Mouse (Mus musculus) kidney, postnatal 4 days (tissue): ENCODE measurements at regions not wholly inside any gene's neighbourhood (a gene's known extent, or its start where the extent isn't known, plus 50 kb on each side); places are given as distances from the start of the nearest gene placed in this dataset.

Source experiments
- DNase-seq, 2 experiments: peaks; one replicate each; pipeline ENCODE4 v3.0.0; 2021; ENCODE audit warnings: mixed read lengths in 2 of 2

DNA sequence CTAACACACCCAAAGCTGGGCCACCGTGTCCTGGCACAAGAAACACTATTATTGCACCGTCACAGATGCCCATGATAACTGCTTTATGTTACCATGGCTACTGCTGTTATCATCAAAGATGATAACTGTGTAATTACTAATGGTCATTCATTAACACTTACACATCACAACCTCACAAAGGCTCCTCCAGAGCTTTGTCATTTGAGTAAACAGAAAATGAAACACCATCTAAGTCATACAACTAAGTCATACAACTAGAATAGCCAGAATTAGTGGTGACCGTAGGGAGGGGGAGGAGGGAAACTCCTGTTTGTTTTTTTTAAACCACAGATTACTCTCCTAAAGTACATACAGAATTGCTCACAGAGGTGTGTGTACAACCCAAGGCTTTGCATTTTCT, 111.4 kb upstream of the Ofcc1 start:
- no peak for DNase-seq

- no peak for DNase-seq
Observed at GRCm38 (mm10) chr13:40469162-40469561, 107.9 kb upstream of the Ofcc1 start.

DNA sequence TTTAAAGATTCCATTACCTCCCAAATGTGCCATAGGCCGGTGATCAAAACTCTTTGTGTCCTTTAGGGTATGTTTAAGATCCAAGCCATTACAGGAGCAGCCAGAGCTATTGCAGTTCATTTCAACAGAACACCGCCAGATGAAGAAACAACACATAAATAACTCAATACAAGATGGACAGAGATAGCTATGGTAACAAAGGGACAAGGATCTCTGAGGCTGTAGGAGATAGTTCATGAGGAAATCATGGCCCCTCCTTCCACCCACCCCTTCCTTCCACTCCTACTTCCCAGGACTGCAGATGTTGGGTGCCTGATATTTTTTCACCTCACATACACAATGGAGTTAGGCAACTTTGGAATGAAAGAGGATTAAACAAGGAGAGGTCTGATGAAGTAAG, 92.1 kb upstream of the Ofcc1 start:
- DNase-seq: no peak

DNA sequence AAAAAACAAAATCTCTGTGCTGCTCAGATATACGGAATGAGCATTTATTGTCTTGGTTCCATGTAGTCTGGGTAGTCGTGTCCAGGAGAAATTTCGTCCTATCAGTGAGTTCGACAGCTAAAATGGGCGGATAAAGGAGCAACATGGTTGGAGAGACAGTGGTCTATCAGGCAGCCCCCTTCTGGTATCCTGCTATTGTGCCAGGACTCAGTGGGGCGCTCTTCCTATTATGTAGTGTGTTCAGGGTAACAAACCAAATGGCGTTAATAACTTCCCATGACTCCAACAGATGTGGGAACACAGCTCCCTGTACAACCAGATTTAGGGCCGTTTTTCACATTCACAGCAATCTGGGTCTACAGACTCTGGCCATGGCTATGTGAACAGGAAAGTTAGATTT, 68.6 kb upstream of the Ofcc1 start:
- DNase-seq: no peak

DNA sequence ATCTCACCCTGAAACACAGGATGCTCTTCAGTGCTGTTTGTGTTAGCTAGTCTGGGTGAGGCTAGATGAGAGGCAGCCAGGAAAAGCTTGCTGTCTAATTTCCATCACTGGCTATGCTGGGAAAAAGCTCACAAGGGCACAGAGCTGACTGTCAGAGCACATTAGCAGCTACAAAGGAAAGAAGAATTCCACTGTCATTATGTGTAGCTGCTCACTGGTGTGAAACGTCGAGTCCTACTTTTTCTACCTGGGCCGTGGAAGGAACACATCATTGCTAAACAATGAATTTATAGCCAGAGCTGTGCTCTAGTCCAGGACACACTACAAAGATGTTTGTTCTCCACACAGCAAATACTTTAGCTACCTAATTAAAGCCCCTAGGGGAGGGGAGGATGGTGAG, 61.8 kb upstream of the Ofcc1 start:
- no peak for DNase-seq

DNA sequence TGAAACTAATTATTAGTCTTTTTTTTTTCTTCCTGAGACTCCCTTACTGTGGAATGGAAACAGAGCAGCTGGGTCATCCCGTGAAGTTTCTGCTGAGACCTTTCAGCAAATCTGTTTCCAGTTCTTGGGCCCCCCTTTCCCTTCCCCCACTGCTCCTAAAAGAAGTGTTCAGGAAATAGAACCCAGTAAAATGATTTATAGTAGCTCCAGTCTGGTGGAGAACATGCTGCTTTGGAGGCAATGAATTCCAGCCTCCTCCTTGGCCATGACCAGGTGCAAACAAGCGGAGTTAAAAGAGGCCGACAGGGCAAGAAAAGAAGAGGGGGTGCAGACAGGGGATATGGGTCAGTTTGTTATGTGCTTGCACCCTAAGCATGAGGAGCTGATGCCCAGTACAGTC, 56.6 kb upstream of the Ofcc1 start:
- no peak for DNase-seq

DNA sequence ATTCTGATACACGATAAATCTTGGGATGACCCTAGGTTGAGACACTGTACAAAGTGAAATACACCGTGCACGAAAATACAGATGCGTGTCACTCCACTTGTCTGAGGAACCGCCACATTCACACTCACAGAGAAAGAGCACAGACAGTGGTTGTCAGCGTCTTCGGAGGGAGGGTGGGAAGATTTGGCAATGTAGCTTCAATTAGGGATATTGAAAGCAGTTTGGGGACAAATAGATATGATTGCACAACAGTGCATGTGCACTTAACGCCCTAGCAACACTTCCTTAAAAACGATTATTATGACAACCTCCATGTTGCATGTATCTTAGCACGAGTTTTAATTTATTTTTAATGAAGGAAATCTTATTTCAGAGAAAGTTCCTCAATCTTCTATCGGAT, 51.8 kb upstream of the Ofcc1 start:
- DNase-seq: no peak
